Mouse (Mus musculus): ENCODE results near the gene Slc36a1.

The Slc36a1 gene

DNA sequence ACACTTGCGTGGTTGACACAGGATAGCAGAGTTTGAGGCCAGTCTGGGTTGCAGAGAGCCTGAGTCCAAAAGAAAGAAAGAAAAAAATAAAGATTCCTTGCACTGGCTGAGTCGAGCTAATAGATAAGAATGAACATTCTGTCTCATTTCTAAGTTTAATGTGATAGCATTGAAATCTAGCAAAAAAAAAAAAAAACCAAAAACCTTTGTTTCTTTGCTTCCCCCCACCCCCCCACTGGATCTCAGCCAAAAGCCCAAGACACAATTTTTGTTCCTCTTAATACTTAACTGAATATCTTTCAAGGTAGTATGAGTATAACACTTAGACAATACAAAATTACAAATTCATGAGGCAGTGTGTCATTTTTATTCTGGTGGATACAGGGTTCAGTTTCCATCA, 4.9 kb downstream of the Slc36a1 start:
- no peak for DNase-seq (ENCODE audit: low spot score in 2 of 2)

DNA sequence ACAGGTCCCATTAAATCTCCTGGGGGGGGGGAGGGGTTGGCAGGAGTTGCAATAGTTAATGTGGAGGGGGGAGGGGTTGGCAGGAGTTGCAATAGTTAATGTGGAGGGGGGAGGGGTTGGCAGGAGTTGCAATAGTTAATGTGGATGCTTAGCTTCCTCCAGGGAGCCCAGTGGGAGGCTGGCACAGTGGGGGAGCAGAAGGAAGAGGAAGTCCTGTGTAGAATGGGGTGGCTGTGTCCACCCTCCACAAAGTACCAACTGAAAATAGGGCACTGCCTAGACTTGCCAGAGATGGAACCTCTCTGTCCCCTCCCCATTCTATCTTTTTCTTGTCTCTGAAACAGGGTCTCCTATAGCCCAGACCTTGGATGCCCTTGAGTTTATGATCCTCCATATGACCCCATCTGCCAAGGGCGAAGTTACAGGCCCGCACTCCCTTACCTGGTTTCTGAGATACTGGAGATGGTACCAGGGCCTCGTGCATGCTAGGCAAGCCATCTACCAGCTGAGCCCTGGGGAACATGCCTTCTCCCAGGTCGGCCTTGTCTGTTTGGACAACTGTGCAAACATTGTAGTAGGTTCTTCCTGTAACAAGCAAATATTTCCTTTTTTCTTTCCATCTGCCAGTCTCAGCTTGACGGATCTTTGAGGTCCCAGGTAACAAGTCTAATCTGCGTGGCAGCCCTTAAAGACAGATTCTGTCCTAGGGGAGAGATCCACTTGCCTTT, 5.6 kb downstream of the Slc36a1 start:
- DNase-seq (ENCODE audit: low spot score in 2 of 2): no peak

DNA sequence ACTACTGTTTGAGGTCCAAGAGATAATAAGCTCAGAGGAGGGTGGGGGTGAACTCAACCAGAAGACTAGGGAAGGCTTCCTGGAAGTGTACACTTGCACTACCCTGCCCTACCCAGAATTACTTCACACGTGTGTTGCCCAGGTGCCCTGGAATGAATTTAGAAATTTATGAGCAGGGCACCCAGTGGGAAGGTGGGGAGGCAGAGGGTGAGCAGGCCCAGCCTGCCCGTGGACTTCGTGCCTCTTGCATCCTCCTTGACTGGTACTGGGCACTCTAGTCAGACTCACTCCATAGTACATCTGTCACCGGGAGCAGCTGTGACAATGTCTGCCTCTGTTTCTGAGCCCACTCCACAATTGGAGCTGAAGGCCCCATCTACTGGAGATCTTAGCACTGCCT, 9.4 kb downstream of the Slc36a1 start:
- no peak for DNase-seq (ENCODE audit: low spot score in 2 of 2)

DNA sequence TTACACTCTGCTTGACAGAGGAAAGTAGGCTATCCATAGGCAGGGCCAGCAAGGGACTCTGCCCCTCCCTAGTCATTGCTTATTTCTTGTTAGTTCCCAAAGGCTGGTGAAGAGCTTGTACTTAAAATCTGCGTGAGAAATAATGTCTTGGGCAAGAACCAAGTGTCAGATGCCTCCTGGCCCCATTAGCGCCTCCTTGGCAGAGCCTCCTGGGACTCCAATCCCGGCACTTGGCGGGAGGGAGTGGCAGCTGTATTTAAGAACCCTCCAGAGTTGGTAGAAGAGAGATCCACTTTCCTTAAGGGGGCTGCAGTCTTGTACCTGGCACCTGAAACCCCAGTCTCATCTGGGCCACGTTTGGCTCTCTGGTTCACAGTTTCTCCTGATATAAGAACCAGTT, 10.0 kb downstream of the Slc36a1 start:
- no peak for DNase-seq (ENCODE audit: low spot score in 2 of 2)

DNA sequence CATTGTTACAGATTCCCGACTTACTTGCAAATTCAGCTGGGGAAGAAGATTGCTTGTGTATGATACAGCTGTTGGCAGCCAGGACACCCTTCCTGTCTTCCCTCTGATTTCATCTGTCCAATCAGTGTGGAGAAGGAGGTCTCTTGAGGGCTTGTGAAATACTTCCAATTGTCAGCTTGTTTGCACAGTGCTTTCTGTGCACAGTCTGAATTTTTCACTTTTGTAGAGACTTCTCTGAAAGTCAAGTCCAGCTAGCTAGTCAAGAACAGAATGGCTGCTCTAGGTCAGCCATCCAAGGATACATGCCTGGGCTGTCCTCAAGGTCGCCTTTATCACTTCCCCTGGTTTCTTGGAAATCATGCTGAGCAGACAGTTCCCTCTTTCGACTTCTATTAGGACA, 10.8 kb downstream of the Slc36a1 start:
- DNase-seq (ENCODE audit: low spot score in 2 of 2): no peak

DNA sequence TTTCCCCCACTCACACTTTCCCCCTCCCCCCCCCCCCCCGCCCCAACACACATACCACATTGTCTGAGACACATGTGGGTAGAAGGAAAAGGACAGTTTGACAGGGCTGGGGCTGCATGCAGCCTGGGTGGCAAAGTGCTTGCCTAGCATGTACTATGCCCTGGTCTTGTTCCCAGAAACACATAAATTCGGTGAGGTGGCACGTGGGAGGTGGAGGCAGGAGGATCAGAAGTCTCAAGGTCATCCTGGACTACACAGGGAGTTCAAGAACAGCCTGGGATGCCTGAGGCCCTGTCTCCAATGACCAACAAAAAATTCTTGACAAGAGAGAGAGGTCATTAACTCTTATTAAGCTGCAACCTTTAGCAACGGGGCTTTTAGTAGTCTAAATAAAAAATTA, 11.9 kb downstream of the Slc36a1 start:
- no peak for DNase-seq (ENCODE audit: low spot score in 2 of 2)

DNA sequence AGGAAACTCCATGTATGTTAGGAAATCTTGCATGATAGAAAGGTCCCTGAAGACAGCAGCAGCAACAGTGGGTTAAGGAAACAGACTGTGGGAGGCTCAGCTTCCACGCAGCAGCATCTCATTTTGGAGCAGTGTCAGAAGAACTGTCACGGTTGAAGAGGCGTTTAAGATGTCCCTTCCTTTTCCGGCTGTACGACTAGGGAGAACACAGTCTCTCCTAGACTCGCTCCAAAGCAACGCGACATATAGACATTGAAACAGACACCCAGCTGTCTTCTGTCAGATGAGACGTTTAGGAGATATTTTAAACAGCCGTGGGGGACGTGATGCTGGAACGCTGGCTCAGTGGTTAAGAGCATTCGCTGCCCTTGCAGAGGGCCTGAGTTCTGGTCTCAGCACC, 12.7 kb downstream of the Slc36a1 start:
- DNase-seq (ENCODE audit: low spot score in 2 of 2): no peak

DNA sequence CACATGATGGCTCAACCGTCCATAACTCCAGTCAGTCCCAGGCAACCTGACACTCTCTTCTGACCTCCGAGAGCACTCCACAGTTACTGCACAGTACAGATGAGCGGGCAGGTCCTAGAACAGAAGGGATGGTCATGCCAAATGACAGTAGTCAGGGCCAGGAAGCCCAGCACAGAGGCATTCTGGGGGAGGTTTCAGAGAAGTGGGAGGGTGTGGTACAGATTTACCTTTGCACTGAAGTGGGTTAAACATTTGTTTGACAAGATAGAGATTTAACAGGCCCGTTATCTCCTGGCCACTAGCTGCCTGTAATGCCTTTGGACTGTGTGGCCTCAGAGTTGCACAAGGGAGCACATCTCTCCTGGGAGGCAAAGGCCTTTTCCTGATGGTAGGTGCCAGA, 13.3 kb downstream of the Slc36a1 start:
- DNase-seq (ENCODE audit: low spot score in 2 of 2): no peak

DNA sequence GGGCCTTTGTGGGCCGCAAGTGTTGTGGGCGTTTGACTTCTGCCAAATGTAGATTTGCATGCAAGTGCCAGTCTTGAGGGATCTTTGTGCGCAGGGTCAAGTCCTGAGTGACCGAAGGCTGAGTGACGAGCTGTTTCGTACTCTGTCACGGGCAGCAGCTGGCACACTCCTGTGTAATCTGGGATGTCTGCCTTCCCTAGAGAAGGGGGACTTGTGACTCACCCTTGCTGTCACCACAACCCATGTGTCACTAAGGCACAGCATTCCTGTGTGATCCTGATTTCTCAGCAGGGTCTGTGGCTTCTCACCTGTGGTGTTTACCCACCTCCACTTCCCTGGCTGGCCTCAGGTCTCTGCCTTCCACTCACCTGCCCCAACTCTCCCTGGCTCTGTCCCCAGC, 13.7 kb downstream of the Slc36a1 start:
- DNase-seq (ENCODE audit: low spot score in 2 of 2): no peak

DNA sequence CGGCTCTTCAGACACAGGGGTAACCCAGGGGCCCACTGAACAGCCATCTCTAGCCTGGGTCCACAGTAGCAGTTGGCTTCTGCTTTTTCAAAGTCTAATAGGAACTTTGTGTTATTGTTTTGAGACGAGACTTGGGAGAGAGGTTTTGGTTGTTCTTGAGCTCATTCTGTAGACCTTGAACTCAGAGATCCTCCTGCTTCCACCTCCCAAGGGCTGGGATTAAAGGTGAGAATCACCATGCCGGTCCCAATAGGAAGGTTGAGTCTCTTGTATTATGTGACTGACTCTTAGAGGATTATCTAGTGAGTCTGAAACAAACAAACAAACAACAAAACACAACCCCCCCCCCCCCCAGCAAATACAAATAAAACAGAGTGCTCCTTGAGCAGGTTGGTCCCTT, 14.3 kb downstream of the Slc36a1 start:
- no peak for DNase-seq (ENCODE audit: low spot score in 2 of 2)

DNA sequence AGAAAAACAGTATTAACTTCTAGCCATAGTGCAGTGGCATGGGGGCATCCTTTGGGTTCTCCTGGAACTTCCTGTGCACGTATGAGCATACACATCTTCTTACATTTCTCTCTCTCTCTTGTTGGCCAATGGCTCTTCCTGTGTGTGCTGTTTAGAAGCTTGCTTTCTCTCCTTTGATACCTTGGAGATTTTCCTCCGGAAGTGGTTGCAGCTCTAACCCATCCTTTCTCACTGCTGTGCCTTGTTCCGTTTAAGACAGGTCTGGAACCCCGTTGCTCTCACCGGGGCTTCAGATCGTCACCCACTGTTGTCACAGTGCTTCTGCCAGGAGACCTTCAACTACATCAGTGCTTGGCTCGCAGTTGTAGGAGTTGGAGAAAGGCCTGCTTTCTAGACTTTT, 17.2 kb downstream of the Slc36a1 start:
- no peak for DNase-seq (ENCODE audit: low spot score in 2 of 2)

DNA sequence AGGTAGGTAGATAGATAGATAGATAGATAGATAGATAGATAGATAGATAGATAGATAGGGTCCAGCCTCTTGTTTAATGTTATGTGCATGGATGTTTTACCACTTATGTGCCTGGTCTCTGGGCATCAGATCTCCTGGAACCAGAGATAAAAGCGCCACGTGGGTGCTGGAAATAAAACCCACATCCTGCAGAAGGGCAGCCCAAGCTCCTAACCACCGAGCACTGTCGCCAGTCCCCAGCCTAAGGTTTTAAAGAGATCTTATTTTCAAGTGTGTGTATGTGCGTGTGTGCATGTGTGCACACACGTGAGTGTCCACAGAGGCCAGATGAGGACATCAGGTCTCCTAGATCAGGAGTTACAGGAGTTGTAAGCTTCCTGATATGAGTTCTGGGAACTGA, 26.9 kb downstream of the Slc36a1 start:
- DNase-seq (ENCODE audit: low spot score in 2 of 2): no peak

DNA sequence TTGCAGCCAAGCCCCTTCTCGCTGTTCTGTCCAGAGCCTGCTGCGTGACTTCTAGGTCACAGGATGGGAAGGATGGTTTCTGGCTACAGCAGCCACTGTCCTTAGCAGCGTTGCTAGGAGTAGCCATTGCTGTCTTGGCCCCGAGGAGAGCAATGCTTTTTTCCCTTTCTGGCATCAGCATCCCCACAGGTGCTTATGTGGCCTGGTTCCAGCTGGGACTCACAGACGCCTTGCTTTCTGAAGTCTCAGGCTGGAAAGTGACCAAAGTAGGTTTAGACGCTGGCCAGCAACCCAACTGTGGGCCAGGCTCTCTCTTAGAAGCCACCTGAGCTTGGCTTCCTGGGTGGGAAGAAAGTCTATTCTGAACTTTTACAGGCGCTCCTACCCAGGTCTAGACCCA, 30.1 kb downstream of the Slc36a1 start:
- DNase-seq (ENCODE audit: low spot score in 2 of 2): no peak

DNA sequence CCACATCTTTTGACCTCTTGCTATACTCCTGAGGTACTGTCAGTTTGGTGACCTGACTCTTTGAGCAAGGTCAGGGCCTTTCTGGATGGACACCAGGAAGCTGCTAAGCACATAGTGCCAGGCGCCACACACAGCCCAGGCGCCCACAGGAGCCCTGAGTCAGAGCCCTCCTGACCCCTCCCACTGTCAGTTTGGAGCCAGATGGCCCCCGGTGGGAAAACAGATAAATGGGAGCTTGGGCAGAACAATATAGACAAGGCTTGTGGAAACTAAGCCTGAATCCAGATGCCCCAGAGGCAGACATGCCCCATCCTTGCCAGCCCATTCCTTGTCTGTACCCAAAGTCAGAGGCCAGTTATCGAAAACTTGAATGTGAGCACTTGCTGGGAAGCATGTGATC, 30.6 kb downstream of the Slc36a1 start:
- no peak for DNase-seq (ENCODE audit: low spot score in 2 of 2)

DNA sequence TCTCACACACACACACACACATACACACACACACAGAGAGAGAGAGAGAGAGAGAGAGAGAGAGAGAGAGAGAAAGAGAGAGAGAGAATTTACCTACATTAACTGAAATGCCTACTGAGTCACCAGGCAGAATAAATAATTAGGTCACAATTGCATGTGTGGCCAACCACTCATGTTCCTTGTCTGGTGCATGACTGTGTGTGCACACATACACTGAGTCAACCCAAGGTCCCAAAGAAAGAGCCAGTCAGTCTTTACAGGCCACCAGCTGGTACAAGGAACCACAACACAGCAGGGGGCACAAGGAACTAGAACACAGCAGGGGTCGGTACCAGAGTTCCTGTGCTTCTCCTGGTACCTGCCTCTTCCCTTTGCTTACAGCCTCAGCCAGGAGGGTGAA, 32.7 kb downstream of the Slc36a1 start:
- DNase-seq (ENCODE audit: low spot score in 2 of 2): no peak

DNA sequence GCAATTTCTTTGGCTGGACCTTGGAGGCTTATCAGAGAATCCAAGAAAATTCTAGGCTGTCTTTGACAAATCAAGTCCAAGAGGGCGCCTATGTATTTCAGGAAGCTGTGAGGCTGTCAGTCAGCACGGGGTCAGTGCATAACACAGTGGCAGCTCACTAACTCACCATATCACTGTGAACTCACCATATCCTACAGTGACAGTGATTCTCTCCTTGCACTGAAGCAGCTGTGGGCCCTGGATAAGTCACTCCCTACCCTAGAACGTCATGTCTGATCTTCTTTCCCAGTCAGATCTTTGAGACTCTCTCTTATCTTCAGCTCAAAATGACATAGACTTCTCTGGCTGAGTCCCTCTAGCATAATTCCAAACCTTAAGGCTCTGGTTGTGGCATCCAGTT, 35.3 kb downstream of the Slc36a1 start:
- DNase-seq (ENCODE audit: low spot score in 2 of 2): no peak

DNA sequence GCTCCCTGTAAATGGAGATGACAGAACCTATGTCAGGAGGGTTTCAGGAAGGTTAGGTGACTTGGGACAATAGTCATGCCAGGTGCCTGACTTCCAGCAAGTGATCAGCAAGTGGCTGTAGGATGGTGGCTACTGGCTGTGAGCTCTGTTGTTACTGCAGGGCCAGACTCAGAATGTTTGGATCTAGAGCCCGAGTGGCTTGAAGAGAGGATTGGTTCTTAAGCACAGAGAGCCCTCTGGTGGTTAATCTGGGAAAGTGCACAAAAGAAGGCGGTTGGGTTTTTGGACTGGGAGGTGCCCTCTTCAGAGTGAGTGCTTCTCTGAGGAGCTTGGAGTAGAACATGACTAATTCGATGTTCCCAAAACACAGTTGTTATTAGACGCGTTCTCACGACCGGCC, 36.4 kb downstream of the Slc36a1 start:
- DNase-seq (ENCODE audit: low spot score in 2 of 2): peak in 1 of 2 experiments; percentile 47

DNA sequence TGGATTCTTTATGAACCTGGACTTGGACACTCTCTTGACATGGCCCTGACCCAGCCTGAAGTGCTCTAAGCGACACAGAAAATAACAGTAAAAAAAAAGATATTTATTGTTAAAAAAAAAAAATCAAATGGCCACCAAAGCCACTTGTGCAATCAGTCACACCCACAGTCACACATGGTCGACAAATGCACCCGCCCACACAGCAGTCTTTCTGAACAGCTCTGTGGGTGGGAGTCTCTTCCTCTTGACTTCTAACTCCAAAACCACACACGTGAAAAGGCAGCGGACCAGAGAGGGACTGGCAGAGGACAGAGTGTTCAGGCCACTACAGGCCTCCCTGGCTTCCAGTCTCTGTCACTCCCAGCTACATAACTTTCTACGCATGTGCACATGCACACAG, 46.4 kb downstream of the Slc36a1 start:
- no peak for DNase-seq (ENCODE audit: low spot score in 2 of 2)

DNA sequence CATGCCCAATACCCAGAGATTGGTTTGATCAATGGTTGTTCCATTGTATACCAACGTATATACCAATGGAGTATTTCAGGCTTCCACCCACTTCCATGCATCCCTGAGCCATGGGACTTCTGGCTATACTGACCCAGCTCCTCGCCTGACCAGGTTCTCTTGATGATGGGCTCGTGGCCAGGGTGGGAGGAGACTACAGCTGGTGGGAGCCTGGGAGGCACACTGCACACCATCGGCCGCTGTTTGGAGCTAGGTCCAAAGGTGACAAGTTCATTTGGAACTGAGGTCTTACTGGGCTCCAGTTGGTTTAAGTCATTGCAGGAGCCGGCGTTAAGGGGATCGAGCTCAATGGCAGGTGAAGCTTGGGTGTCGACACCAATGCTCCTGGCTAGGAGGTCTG, 49.2 kb downstream of the Slc36a1 start:
- DNase-seq (ENCODE audit: low spot score in 2 of 2): no peak

DNA sequence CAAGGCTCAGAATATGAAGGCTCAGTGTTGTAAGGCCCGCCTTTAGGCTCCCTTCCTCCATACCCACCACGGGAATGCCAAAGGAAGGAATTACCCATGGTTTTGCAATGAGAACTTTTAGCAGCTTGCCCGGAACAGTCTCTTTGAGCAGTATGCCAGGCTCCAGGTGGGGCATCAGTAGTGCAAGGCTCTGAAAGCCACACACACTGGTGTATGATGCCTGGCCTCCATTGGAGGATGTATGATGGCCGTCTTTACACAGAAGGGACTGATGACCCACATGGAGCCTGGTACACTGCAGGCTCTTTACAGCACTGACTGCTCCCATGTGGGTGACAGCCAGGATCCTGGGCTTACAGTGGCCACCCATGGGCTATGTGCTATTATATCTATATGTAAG, 57.0 kb downstream of the Slc36a1 start:
- DNase-seq (ENCODE audit: low spot score in 2 of 2): no peak

DNA sequence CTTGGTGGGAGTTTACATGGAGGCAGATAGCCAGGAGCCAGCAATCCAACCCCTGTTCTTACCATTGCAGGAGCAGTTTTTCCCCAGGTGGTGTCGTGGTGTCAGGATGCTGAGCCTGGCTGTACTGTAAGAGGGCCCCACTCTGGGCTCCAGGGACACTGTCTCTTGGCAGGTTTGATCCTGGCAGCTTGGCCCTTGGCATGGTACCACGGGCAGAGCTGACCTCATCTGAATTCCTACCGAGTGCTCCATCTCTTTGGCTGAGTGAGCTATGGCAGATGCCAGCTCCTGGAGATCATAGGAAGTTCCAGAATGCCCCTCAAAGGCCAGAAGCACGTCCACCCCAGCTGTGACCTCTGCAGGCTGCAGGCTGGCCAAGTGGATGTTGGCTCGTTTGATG, 57.9 kb downstream of the Slc36a1 start:
- no peak for DNase-seq (ENCODE audit: low spot score in 2 of 2)

DNA sequence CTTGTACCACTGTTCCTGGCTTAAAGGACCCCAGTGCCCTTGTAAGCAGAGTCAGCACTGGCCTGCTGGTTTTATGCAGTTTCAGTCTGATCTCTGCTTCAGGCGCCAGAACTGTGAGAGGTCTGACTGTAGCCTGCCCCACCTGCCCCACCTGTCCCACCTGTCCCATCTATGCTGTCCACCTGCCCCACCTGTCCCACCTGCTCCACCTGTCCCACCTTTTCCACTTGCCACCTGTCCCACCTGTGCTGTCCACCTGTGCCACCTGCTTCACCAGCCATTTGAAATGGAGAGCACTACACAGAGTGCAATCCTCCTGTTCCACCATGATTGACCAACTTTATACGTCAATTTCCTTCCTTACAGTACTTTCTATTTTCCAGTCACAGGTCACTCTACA, 60.2 kb downstream of the Slc36a1 start:
- no peak for DNase-seq (ENCODE audit: low spot score in 2 of 2)

DNA sequence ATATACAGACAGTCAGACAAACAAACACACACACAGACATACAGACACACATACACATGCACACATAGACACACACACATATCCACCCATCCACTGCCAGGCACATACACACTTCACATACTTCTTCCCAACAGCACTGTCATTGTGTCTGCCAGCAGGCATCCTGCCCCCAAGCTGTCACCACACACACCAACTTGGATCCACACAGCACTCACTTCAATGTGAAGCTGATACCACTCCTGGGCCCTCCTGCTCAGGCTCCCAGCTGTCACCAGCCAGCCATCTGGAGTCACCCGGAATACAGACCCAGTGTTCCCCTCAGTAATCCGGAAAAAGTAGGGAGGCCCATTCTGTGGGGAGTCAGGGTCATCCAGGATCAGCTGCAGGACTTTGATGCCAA, 61.5 kb downstream of the Slc36a1 start:
- no peak for DNase-seq (ENCODE audit: low spot score in 2 of 2)

DNA sequence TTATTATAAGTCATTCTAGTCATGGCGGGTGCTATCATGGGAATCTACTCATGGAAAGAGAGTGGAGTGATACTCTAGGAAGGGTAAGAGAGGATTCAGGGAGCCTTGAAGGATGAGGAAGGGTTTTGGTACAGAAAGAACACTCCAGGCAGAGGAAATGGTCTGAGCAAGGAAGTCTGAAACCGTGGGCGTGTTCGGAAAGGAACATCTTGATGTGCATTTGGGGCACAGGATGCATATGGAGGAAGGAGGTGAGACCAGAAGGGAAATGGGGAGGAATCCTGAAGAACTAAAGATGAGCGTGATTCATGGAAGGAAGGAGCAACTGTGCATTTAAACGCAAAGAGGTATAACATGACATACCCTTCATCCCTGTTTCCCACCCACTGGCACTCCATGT, 64.4 kb downstream of the Slc36a1 start:
- no peak for DNase-seq (ENCODE audit: low spot score in 2 of 2)
